Mouse (Mus musculus) ovary, postnatal 14 days (tissue): ENCODE measurements around the gene Rab1a.
"Not testable (repeated sequence)": the region's sequence is repeated elsewhere in the genome, so short reads cannot be mapped to it uniquely, and the experiment has no call there.

ENCODE experiments used
- DNase-seq: peaks from one replicate; pipeline ENCODE4 v3.0.0; 2022; ENCODE audit warnings: low spot score

Gene Rab1a

GRCm38 (mm10) chr11:20217227-20217626 lies 16.0 kb downstream of the Rab1a start:
- no peak for DNase-seq

- DNase-seq, result not testable (repeated sequence)
These were observed 20.4 kb downstream of the Rab1a start for GRCm38 (mm10) chr11:20221671-20222070.

GRCm38 (mm10) chr11:20224196-20224595 lies 23.0 kb downstream of the Rab1a start:
- DNase-seq, result no peak

- DNase-seq, result no peak
These were observed 24.7 kb downstream of the Rab1a start for GRCm38 (mm10) chr11:20225938-20226337.

GRCm38 (mm10) chr11:20228666-20229065 lies 27.4 kb downstream of the Rab1a start:
- no peak for DNase-seq

GRCm38 (mm10) chr11:20229311-20229710 lies 28.1 kb downstream of the Rab1a start:
- DNase-seq, result no peak

DNA sequence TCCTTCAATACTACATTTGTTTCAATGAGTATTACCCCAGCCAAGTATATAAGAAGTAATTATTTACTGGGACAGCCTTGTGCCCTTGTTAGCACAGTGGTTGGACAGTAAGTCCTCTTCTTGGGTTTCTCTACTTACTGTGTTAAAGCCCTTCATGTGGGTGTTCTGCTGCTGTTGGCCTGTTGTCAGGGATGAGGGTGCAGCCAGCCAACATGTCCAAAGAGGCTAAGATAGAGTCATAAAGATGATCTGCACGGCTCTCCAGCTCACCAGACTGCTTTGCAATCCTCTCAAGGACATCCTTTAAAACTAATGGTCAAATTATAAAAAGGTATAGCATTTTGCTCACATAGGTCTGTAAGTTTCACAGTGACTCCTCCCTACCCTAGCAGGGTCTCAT lies 29.1 kb downstream of the Rab1a start:
- no peak for DNase-seq

DNA sequence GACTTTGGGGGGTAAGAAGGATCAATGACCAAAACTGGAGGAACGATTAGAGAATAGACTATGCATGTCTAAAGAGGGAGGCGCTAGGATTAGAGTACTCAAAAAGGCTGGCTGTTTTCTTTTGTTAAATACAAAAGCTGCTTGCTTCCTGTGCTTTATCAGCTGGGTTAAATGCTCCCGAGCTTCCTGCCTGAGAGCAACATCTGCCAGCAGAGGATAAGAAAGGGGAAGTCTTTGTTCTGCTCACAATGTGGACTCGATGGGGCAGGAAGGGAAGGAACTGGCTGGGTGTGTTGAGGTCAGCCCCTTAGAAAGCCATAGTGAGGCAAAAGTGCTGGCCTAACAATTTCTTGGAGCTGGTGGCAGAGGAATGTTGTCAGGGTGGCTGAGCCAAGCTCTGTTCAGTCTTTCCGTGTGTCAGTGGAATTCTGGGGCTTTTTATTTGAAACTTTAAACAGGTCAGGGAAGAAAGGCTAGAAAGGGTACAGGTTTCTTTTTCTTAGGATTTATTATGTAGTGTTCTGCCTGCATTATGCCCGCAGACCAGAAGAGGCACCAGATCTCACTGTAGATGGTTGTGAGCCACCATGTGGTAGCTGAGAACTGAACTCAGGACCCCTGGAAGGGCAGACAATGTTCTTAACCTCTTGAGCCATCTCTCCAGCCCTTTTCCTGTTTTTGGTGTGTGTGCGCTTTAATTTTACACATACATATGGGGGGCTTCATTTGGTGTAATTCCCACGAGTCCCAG lies 30.1 kb downstream of the Rab1a start:
- no peak for DNase-seq

DNA sequence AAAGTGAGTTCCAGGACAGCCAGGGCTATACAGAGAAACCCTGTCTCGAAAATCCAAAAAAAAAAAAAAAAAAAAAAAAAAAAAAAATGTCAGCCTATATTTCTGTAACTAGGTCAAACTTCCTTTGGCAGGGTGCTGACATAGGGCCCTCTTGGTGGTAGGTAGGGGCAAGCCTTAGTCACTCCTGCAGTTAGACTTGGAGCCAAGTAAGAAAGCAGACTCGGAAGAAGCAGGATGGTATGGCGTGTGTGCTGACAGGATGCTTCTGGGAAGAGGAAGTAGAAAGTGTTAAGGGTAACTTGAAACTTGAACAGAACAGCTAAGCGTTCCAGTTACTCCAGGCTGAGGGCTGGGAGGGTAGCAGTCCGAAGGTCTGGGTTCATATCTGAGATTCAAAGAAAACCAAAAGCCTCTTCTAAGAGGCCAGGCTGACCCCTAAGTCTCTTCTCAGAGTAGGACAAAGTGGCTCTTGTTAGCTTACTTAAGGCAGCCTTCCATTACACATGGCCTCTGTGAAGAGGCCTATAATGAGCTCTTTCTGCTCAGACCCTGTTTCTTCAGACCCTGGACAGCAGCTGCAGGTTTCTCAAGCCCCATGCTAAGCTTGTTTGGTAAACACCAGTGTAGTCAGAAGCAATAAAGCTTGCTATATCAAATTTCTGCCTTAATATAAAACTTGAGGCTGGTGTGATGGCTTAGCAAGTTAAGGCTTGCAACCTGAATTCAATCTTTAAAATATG lies 31.0 kb downstream of the Rab1a start:
- no peak for DNase-seq

- no peak for DNase-seq
These were observed 33.0 kb downstream of the Rab1a start for GRCm38 (mm10) chr11:20234233-20234632.

- DNase-seq, result no peak
These were observed 35.8 kb downstream of the Rab1a start for GRCm38 (mm10) chr11:20237018-20237417.

DNA sequence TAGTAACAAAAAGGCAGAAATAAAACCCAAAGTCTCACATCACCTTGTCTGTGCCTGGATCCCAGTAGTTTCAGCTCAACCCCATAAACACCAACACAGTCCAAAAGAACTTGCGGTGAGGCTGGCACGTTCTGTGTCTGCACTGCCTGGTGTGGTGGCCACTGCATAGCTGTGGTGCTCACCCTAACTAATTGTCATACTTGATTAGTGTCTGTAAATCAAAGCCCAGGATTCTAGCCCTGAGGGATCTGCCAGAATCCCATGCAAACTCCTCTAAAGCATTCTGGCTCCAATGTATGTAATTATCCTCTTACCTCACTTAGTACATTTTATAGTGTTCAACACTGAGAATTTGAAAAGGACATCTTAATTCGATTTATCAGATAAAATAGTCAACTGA lies 36.7 kb downstream of the Rab1a start:
- no peak for DNase-seq

DNA sequence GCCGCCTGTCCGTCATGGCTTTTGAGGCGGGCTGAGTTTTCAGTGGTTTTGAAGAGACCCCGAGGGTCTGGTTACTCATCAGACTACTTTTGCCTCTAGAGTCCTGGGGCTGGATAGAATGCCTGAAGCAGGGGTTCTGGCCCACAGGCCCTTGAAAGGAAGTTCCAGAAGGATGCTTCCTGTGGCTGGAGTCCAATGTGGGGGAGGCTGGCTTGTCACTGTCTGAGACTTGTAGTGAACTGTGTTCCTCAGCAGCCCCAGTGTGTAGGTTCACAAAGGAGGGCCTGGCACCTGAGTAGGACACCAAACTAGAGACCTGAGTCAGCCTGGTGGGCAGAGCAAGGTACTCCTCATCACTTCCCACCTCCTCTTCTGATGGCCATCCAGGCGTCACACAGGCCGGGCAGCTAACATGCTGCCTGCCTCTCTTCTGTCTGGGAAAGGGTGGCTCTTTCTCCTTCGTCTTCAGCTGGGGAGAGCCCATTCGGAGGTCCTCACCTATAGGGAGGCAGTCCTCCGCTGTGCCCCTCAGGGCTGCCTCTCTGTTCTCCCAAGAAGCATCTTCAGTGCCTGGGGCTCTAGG lies 38.1 kb downstream of the Rab1a start:
- no peak for DNase-seq

GRCm38 (mm10) chr11:20240331-20240730 lies 39.1 kb downstream of the Rab1a start:
- DNase-seq, result no peak

DNA sequence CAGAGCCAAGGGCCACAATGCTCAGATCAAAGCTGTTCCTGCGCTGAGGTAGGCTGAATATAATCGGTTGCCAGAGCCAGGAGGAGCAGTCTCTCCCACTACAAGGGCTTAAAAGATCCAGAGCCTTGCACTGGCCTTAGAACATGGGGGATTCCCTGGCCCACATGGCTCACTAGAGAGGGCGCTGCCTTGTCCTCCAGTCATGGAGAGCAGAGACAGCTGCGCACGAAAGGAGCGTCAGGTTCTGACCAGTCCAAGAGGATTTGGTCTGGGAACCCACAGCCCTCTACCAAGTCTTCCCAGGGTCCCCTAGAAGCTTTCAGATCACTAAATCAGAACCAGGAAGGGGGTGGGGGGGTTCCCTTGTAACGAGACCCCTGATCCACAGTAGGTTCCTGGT lies 40.1 kb downstream of the Rab1a start:
- no peak for DNase-seq

- DNase-seq, result no peak
These were observed 41.3 kb downstream of the Rab1a start for GRCm38 (mm10) chr11:20242366-20243056.

GRCm38 (mm10) chr11:20243214-20243913 lies 42.1 kb downstream of the Rab1a start:
- DNase-seq, result no peak

- DNase-seq, result no peak
These were observed 43.4 kb downstream of the Rab1a start for GRCm38 (mm10) chr11:20244336-20245290.

DNA sequence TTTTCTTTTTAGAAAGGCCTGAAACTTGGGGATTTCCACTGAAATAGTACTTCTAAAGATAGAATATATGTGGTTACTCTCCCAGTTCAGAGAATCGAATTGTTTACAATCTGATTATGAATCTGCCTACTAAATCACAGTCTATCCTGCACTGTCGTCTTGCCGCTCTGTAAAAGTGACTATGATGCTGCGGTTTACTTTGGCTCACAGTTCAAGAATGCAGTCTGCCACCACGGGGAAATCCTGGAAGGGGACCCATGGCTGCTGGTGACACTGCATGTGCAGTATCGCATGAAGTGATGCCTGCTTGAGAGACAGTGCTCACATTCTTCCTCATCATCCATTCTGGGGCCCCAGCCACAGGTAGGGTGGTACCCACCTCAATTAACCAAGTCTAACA lies 44.1 kb downstream of the Rab1a start:
- no peak for DNase-seq

GRCm38 (mm10) chr11:20246616-20247015 lies 45.4 kb downstream of the Rab1a start:
- DNase-seq, result no peak
